Mouse (Mus musculus): Measurements from ENCODE around the gene Sec14l4.

Sec14l4 gene

DNA sequence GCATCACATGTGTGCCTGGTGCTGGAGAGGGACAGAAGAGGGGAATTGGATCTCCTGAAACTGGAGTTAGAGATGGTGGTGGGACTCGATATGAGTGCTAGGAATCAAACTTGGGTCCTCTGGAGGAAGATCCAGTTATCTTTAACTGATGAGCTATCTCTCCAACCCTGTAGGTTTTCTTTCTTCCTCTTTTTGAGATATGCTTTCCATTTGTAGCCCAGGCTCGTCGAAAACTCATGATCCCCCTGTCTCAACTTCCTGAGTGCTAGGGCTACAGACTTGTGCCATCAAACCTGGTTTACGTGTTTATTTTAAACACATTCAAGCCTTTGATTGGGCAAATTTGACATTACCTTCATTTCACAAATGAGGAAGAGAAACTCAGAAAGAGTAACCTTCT is 2.9 kb downstream of the Sec14l4 start:
- Histone ChIP-seq H3K4me1 (replicated peaks; ENCODE audit: low read depth, low read length) (peaks cover 41% of the 10 kb centered on the region), H3K27me3 (ENCODE audit: insufficient read depth, low read length) (peaks cover 11% of the 10 kb centered on the region), H3K9me3 (ENCODE audit: low read length) (no peaks in the 10 kb centered on the region), H3K36me3 (ENCODE audit: insufficient read depth, low read length) (no peaks in the 10 kb centered on the region), H3K4me3 (replicated peaks; ENCODE audit: low read length) (no peak overlapping the region)
- TF ChIP-seq NANOG (IDR thresholded peaks at IDR 0.05; ENCODE audit: borderline replicate concordance, low read length), result no peak
- TF ChIP-seq CTCF (conservative IDR thresholded peaks at IDR 0.05; ENCODE audit: low read length), result no peak
- no peak for TF ChIP-seq POU5F1 (IDR thresholded peaks at IDR 0.05; ENCODE audit: borderline replicate concordance, low read length)

DNA sequence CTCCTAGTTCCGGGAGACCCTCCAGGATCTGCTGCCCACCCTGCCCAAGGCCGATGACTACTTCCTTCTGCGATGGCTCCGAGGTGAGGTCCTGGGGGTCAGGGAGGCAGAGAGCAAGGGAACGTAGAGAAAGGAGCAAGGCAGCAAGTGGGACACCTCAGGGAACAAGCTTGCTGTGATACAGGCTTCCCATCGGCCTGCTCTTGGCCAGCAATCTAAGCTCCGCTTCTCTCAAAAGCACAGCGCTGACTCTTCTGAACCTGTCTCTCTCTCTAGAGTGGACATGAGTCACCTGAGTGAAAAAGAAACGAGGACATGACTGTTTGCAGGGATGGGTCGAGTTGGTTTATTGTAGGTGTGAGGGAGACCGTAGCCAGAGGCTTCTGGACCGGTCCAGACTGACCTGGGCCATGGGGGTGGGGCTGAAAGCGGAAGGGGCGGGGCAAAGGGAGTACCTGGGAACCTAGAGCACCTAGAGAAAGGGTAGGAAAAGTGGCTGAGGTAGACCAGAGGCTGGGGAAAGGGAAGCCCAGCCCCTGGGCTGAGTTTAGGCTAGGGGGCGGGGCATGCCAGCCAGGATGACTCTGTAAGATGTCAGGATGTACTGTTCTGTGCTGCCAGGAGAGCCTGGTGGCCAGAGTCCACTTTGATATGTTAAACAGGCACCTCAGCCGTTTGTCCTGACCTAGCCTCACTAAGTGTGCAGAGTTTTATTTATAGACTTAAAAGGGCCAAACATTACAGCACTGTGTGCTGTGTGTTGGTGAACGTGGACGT is 4.0 kb downstream of the Sec14l4 start:
- TF ChIP-seq POU5F1 (IDR thresholded peaks at IDR 0.05; ENCODE audit: borderline replicate concordance, low read length), result no peak
- no peak for TF ChIP-seq CTCF (conservative IDR thresholded peaks at IDR 0.05; ENCODE audit: low read length)
- no peak for TF ChIP-seq NANOG (IDR thresholded peaks at IDR 0.05; ENCODE audit: borderline replicate concordance, low read length)
- Histone ChIP-seq H3K9me3 (ENCODE audit: low read length) (no peaks in the 10 kb centered on the region), H3K4me3 (replicated peaks; ENCODE audit: low read length) (peak overlapping the region; percentile 57)

DNA sequence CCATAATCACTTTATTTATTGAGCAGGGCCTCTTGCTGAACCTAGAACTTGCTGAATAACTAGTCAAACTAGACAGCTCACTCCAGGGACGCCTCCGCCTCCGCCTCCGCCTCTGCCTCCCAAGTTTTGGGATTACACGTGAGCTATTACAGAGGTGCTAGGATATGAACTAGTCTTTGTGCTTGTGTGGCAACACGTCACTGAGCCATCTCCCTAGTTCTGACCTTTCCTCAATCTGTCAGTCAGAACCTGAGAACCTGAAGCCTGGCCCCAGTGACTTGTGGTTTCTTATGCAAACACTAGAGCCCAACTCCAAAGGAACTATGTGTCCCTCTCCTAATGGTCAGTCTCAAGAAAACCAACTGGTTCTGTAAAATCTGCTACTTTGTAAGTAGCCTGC is 4.7 kb downstream of the Sec14l4 start:
- H3K4me3 ChIP-seq (replicated peaks; ENCODE audit: low read length), result peak overlapping the region; percentile 57; the same call in 1 of the 2 replicates
- TF ChIP-seq CTCF (conservative IDR thresholded peaks at IDR 0.05; ENCODE audit: low read length) (no peak), NANOG (IDR thresholded peaks at IDR 0.05; ENCODE audit: borderline replicate concordance, low read length) (no peak), POU5F1 (IDR thresholded peaks at IDR 0.05; ENCODE audit: borderline replicate concordance, low read length) (no peak)
- H3K27me3 ChIP-seq (ENCODE audit: insufficient read depth, low read length), result peaks cover 11% of the 10 kb centered on the region

More for the DNA sequence above, 4.0 kb downstream of the Sec14l4 start:
- Histone ChIP-seq H3K36me3 (ENCODE audit: insufficient read depth, low read length) (no peaks in the 10 kb centered on the region; the same call in 1 of the 2 replicates), H3K27me3 (ENCODE audit: insufficient read depth, low read length) (peaks cover 11% of the 10 kb centered on the region), H3K4me1 (replicated peaks; ENCODE audit: low read depth, low read length) (peaks cover 41% of the 10 kb centered on the region)

GRCm38 (mm10) chr11:4036365-4037084 is 5.3 kb downstream of the Sec14l4 start:
- Histone ChIP-seq H3K4me3 (replicated peaks; ENCODE audit: low read length) (no peak overlapping the region), H3K27me3 (ENCODE audit: insufficient read depth, low read length) (peaks cover 9% of the 10 kb centered on the region), H3K36me3 (ENCODE audit: insufficient read depth, low read length) (no peaks in the 10 kb centered on the region; the same call in 1 of the 2 replicates), H3K4me1 (replicated peaks; ENCODE audit: low read depth, low read length) (peaks cover 34% of the 10 kb centered on the region), H3K9me3 (ENCODE audit: low read length) (no peaks in the 10 kb centered on the region)
- TF ChIP-seq NANOG (IDR thresholded peaks at IDR 0.05; ENCODE audit: borderline replicate concordance, low read length) (no peak), POU5F1 (IDR thresholded peaks at IDR 0.05; ENCODE audit: borderline replicate concordance, low read length) (no peak), CTCF (conservative IDR thresholded peaks at IDR 0.05; ENCODE audit: low read length) (no peak)

More for the DNA sequence above, 4.7 kb downstream of the Sec14l4 start:
- Histone ChIP-seq H3K4me1 (replicated peaks; ENCODE audit: low read depth, low read length) (peaks cover 40% of the 10 kb centered on the region), H3K9me3 (ENCODE audit: low read length) (no peaks in the 10 kb centered on the region), H3K36me3 (ENCODE audit: insufficient read depth, low read length) (no peaks in the 10 kb centered on the region; the same call in 1 of the 2 replicates)

DNA sequence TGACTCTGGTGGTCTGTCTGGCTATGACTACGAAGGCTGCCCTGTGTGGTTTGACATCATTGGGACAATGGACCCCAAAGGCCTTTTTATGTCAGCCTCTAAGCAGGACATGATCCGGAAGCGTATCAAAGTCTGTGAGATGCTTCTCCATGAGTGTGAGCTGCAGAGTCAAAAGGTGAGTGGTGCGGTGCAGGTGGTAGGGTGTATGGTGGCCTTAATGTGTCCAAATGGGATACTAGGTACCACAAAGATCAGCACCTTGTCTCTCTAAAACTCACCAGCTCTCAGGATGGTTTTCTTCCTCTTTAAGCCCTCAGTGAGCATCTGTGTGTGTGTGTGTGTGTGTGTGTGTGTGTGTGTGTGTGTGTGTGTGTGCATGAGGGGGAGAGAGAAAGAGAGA is 8.7 kb downstream of the Sec14l4 start:
- no peak for TF ChIP-seq POU5F1 (IDR thresholded peaks at IDR 0.05; ENCODE audit: borderline replicate concordance, low read length)
- no peak for TF ChIP-seq CTCF (conservative IDR thresholded peaks at IDR 0.05; ENCODE audit: low read length)
- TF ChIP-seq NANOG (IDR thresholded peaks at IDR 0.05; ENCODE audit: borderline replicate concordance, low read length), result no peak
- Histone ChIP-seq H3K9me3 (ENCODE audit: low read length) (no peaks in the 10 kb centered on the region), H3K4me1 (replicated peaks; ENCODE audit: low read depth, low read length) (peaks cover 15% of the 10 kb centered on the region), H3K36me3 (ENCODE audit: insufficient read depth, low read length) (peaks cover 5% of the 10 kb centered on the region; the same call in 1 of the 2 replicates), H3K27me3 (ENCODE audit: insufficient read depth, low read length) (no peaks in the 10 kb centered on the region; the same call in 1 of the 2 replicates), H3K4me3 (replicated peaks; ENCODE audit: low read length) (no peak overlapping the region)

DNA sequence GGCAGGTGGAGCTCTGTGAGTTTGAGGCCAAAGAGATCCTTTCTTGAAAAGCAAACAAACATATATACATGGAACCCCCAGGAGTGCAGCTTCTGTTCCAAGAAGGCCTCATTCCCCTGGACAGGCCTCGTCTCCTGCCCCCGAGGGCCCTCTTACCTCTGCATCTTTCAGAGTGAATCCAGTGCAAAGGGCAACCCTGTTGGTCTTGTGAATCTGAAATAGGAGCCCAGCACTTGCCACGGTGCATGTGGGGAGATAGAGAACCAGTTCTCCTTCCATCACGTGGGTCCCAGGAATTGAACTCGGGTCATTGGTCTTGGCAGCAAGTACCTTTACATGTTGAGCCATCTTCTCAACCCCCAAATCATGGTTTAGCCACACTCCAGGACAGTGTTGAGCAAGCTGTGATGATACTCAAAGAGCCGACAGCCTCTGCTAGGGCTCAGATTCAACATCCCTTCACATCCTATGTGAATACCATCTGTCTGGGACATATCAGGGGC is 9.9 kb downstream of the Sec14l4 start:
- peaks cover 3% of the 10 kb centered on the region for H3K4me1 ChIP-seq (replicated peaks; ENCODE audit: low read depth, low read length)
- no peak overlapping the region for H3K4me3 ChIP-seq (replicated peaks; ENCODE audit: low read length)
- no peak for TF ChIP-seq CTCF (conservative IDR thresholded peaks at IDR 0.05; ENCODE audit: low read length)
- no peak for TF ChIP-seq POU5F1 (IDR thresholded peaks at IDR 0.05; ENCODE audit: borderline replicate concordance, low read length)
- TF ChIP-seq NANOG (IDR thresholded peaks at IDR 0.05; ENCODE audit: borderline replicate concordance, low read length), result no peak
- no peaks in the 10 kb centered on the region for H3K9me3 ChIP-seq (ENCODE audit: low read length)
- no peaks in the 10 kb centered on the region; the same call in 1 of the 2 replicates for H3K27me3 ChIP-seq (ENCODE audit: insufficient read depth, low read length)
- peaks cover 5% of the 10 kb centered on the region; the same call in 1 of the 2 replicates for H3K36me3 ChIP-seq (ENCODE audit: insufficient read depth, low read length)

GRCm38 (mm10) chr11:4043081-4043480 is 11.8 kb downstream of the Sec14l4 start:
- Histone ChIP-seq H3K36me3 (ENCODE audit: insufficient read depth, low read length) (peaks cover 5% of the 10 kb centered on the region; the same call in 1 of the 2 replicates), H3K27me3 (ENCODE audit: insufficient read depth, low read length) (no peaks in the 10 kb centered on the region; the same call in 1 of the 2 replicates), H3K4me1 (replicated peaks; ENCODE audit: low read depth, low read length) (no peaks in the 10 kb centered on the region), H3K9me3 (ENCODE audit: low read length) (peaks cover 13% of the 10 kb centered on the region), H3K4me3 (replicated peaks; ENCODE audit: low read length) (no peak overlapping the region)
- TF ChIP-seq POU5F1 (IDR thresholded peaks at IDR 0.05; ENCODE audit: borderline replicate concordance, low read length), result no peak
- TF ChIP-seq CTCF (conservative IDR thresholded peaks at IDR 0.05; ENCODE audit: low read length), result no peak
- no peak for TF ChIP-seq NANOG (IDR thresholded peaks at IDR 0.05; ENCODE audit: borderline replicate concordance, low read length)

- Histone ChIP-seq H3K27me3 (ENCODE audit: insufficient read depth, low read length) (no peaks in the 10 kb centered on the region; the same call in 1 of the 2 replicates), H3K4me3 (replicated peaks; ENCODE audit: low read length) (no peak overlapping the region), H3K9me3 (ENCODE audit: low read length) (peaks cover 21% of the 10 kb centered on the region), H3K36me3 (ENCODE audit: insufficient read depth, low read length) (0 out of 2 replicates have a peak, but pooled peaks cover 5% of the 10 kb centered on the region), H3K4me1 (replicated peaks; ENCODE audit: low read depth, low read length) (no peaks in the 10 kb centered on the region)
- TF ChIP-seq CTCF (conservative IDR thresholded peaks at IDR 0.05; ENCODE audit: low read length), result no peak
- no peak for TF ChIP-seq NANOG (IDR thresholded peaks at IDR 0.05; ENCODE audit: borderline replicate concordance, low read length)
- no peak for TF ChIP-seq POU5F1 (IDR thresholded peaks at IDR 0.05; ENCODE audit: borderline replicate concordance, low read length)
Observed at GRCm38 (mm10) chr11:4046526-4046925, 15.3 kb downstream of the Sec14l4 start.

All from E14TG2a.4 (cell line).